Mouse (Mus musculus) T-cell, adult 2 months (primary cell): ENCODE measurements around the gene Derl3.

Source experiments
- DNase-seq: peaks from one replicate; pipeline ENCODE4 v3.0.0; 2022; ENCODE audit warnings: low spot score

Gene Derl3

DNA sequence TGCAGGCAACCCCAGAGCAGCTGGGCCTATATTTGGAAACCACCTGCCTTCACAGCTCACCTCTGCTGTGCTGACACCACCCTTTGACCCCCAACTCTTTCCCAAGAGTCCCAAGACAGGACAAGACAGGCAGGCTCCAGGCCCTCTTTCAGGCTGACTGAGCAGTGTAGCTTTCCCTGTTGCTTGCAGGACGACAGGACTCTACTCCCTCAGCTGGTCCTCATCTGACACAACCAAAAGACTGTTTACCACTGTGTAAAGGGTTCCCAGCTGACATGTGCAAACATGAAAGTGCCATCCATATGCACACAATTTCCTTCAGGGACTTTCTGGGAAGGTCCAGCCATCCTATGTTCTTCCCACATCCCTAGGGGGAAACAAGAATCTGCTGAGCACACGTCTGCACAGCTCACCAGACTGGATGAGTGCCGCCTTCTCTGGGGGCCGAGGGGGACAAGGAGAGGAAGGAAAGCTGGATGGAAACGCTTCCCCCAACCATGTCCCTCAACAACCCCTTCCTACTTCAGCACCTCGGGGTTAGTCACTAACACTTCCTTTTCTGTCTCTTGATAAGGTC is 19.9 kb downstream of the Derl3 start:
- DNase-seq = no peak

- no peak for DNase-seq
Measured at GRCm38 (mm10) chr10:75915557-75915956, 22.3 kb downstream of the Derl3 start.

GRCm38 (mm10) chr10:75916840-75917239 is 23.6 kb downstream of the Derl3 start:
- no peak for DNase-seq

- no peak for DNase-seq
Measured at GRCm38 (mm10) chr10:75919026-75919425, 25.8 kb downstream of the Derl3 start.

DNA sequence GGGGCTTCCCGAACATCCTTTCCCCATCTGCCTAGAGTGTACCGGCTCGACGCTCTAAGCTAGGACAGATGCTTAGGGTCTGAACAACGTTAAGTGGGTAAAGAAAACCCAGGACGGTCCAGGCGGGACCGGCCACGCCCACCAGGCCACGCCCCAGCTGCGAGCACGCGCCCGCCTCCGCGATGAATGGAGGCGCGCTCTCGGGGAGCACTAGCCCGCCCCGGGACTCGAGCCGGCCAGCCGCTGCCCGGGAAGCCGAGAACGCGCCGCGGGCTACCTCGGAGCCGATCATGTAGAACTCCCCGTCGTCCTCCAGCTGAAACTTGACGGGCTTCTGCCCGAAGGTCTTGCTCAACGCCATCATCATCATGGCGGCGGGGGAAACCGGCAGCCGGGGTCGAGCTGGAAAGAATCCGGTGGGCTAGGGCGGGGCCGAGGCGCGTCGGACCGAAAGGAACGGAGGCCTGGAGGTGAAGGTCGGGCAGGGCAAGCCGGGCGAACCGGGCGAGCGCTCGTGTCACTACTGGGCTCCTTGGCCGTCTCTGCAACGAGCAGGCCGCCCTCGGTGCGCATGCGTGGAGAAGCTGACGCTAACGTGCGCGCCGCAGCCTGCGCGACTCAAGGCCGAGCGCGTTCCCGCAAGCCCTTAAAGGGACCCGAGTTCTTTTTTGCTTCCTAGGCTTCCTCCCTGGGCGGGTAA is 28.0 kb downstream of the Derl3 start, which contains the start of gene Smarcb1:
TSS of gene Smarcb1 (minus strand) at position 592 of the 700 bp plus-strand sequence.
- peak; percentile 92 for DNase-seq

DNA sequence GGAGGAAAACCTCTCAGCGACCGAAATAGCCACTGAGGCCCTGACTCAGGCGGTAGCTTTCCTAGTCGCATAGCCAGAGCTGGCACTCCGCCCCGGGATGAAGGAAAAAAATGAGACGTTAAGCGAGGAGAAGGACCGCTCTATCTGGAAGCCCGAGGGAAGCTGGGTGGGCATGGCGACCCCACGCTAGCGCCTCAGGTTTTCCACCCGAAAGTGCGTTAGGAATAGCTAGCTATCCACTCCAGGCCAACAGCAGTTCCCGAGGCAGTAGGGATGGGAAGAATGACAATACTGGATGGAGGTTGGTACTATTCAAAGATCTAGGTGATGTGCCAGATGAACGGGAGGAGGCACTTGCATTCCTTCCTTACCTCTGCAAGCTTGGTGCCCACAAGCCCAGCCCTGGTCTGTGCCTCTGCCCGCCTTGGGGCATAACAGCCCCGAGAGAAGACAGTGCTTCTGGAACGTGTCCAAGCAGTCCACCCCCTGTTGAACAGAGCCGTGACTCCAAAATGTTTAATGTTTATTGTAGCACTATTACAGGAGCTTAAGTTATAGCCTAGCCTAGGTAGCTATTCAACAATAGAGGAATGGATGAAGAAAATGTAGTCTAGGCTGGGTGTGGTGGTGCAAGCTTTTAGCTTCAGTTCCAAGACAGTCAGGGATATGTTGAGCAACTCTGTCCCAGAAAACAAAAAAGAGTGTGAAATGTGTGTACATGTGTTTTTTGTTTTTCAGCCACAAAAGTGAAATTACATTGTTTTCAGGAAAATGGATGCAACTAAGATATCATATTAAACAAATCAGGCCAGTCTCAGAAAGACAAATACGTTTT is 28.7 kb downstream of the Derl3 start:
- DNase-seq = no peak

- DNase-seq = no peak
Measured at GRCm38 (mm10) chr10:75924324-75924723, 31.1 kb downstream of the Derl3 start.

DNA sequence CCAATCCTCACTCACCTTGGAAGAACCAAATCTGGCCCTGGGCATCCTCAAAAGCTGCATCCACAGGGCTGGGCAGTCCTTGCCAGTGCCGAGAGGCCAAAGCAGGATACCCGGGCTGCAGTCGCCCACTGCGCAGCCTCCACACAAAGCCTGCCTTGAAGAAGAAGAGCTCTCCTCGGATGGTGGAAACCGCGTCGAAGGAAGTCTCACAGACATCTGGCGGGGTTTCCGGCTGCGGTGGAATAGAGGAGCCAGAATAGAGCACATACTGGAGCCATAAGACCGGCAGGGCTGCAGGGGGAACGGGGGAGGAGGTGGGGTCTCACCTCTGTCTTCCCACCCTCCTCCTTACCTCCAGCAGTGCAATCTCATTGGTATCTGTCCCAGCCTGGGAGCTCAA is 33.2 kb downstream of the Derl3 start:
- DNase-seq = peak; percentile 32

DNA sequence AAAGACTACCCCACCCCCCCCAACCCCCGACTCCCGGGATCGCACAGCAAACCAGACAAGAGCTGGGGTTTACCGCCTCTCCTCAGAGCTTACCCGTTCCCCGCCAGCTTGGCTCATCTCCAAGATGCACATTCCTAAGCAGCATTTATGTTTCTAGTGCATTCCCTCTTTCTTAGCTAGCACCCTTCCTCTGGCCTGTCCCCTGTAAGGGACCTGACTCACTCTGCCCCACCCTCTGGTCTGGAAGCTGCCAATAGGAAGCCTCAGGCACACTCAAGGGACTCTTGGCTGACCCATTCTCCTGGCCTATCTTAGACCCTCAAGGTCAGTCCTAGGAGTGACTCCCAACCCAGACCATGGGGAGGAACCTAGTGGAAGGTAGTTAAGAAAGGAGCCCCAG is 37.1 kb downstream of the Derl3 start:
- no peak for DNase-seq

- no peak for DNase-seq
Measured at GRCm38 (mm10) chr10:75931311-75931710, 38.1 kb downstream of the Derl3 start.

- DNase-seq = peak; percentile 36
Measured at GRCm38 (mm10) chr10:75932081-75932678, 39.0 kb downstream of the Derl3 start.

GRCm38 (mm10) chr10:75932891-75933290 is 39.7 kb downstream of the Derl3 start, which contains the start of gene Chchd10:
TSS of gene Chchd10 (plus strand) at chr10:75933130.
- DNase-seq = no peak

DNA sequence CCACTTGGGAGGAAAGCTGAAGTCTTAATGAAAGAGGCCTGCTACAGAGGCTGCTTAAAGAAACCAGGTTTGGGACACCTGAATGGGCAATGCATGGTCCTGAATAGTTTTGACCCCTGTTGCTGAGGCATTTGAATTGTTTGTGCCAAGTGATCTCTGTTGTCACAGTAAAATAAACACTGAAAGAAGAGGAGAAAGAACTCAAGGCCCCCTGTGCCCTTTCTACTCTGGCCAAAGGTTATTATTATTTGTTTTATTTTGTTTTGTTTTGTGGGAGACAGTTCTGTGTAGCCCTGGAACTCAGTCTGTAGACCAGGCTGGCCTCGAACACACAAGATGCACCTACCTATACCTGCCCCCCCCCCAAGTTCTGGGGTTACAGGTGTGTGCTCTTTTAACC is 41.8 kb downstream of the Derl3 start:
- DNase-seq = no peak

GRCm38 (mm10) chr10:75935680-75936541 is 42.7 kb downstream of the Derl3 start, which contains the start of gene Mmp11:
TSS of gene Mmp11 (minus strand) at chr10:75936496.
- DNase-seq = peak; percentile 58

GRCm38 (mm10) chr10:75936909-75937667 is 43.9 kb downstream of the Derl3 start:
- no peak for DNase-seq

DNA sequence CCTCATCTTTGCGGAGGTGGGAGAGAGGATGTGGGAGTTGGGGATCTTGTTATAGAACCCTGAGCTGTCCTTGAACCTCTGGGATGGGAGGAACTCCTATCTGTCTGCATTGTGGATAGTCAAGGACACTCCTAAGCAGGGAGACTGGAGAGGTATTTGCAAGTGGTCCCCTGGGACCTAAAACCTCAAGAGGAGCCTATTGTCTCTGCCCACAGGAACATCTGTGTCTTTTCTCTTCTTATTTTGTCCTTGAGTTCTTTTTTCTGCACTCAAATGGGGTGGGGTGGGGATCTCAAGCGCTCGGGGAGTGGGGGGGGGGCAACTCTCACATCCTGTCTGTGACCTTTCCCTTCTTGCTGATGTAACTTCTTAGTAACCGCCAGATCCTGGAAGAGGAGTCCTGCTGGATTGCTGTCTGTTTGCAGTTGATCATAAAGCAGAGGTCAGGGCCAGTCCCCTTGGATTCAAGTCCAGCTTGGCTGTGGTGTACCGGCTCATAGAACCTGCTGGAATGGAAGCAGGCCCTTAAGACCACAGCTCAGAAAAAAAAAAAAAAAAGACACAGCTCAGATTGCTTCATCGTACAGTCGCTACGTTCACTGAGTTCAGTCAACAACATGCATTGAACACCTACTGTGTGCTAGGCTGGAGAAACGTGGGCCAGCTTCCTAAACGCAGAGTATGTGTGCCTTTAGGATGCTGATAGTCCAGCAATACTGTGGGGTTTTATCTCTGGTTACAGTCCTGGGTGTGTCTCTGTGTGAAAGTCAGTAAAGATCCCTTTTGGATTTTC is 44.8 kb downstream of the Derl3 start:
- no peak for DNase-seq

DNA sequence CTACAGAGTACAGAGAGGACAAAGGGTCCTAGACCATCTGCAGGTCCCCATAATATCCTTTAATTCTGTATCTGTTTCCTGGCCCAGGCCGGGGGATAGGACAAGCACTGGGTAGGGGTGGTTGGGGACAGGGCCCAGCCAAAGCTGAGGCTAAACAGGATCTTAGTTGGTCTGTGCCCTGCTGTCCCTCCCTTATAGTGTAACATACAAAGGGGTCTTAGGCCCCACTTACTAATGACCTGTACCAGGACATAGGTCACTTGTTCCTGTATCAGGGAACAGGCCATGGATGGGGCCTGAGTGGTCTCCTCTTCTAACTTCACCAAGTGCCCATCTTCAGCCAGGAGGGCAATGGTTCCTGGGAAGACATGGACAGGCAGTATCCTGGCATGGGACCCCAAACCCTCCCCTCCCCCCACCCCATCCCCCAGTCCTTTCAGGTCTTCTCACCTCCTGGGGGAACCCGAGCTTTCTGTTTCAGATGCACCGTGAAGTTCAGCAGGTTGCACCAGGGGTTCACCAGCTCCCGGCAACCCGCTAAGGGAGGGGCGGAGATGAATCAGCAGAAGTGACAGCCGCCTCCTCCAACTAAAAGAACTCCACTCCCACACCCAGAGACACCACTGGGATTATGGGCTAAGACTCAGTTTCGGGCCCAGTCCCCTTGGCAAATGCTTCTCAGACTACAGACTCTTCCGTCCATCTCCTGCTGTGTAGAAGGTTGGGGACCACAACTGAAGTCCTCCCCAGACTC is 46.4 kb downstream of the Derl3 start:
- DNase-seq = no peak

DNA sequence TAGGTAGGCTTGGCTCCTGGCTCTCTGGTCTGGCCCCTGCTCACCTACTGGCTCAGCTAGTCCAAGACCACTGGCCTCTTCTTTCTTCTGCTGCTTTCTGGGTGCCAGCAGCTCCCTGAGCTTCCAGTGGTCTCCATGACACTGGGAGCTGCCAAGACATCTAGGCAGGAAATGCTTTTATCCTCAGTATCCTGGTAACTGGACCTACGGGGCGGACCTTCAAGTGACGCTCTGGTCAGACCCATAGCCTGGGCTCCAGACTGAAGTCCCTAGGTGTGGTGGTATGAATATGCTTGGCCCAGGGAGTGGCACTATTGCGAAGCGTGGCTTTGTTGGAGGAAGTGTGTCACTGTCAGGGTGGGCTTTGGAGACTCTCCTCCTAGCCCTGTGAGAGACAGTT is 47.3 kb downstream of the Derl3 start, which contains the start of gene Gm867:
TSS of gene Gm867 (minus strand) at position 153 of the 400 bp plus-strand sequence.
- DNase-seq = no peak
